Mouse (Mus musculus) heart, postnatal 0 days (tissue): ENCODE results near the gene Arhgef33. TPM values are rescaled to one million over a fixed set of nuclear protein-coding genes. Genes with fewer than 3 reads are reported as not detected.
"Not testable (repeated sequence)": the region's sequence is repeated elsewhere in the genome, so short reads cannot be mapped to it uniquely, and the experiment has no call there.

Experiments
- ATAC-seq: fragments of 200-750 bp; cut with Nextera tagmentation; 2 replicates; pipeline ENCODE4 v1.8.0; 2017; ENCODE audit warnings: low read depth, moderate number of reproducible peaks, moderate library complexity; ENCODE audit not compliant: insufficient read depth
- DNase-seq: peaks from one replicate; pipeline ENCODE4 v3.0.0-alpha.2; 2016; ENCODE audit warnings: low spot score
- H3K27ac ChIP-seq: fragments of 300-500 bp; sonication (generic); 2 replicates; pipeline ENCODE4 v1.5.1; 2014; ENCODE audit warnings: low read depth, mild to moderate bottlenecking
- H3K27me3 ChIP-seq: fragments of 300-500 bp; sonication (generic); 2 replicates; pipeline ENCODE4 v1.6.1; 2014; ENCODE audit warnings: low read length, mixed read lengths; ENCODE audit not compliant: control insufficient read depth, insufficient read depth
- H3K36me3 ChIP-seq: fragments of 300-500 bp; sonication (generic); replicated peaks from 2 replicates; pipeline ENCODE4 v1.6.1; 2014; ENCODE audit warnings: low read length, mixed read lengths; ENCODE audit not compliant: control insufficient read depth, insufficient read depth
- H3K4me1 ChIP-seq: fragments of 300-500 bp; sonication (generic); 2 replicates; pipeline ENCODE4 v1.6.1; 2014; ENCODE audit warnings: antibody characterized with exemption; ENCODE audit not compliant: control insufficient read depth, insufficient read depth
- H3K4me2 ChIP-seq: fragments of 300-500 bp; sonication (generic); 2 replicates; pipeline ENCODE4 v1.6.1; 2014; ENCODE audit warnings: low read depth, mild to moderate bottlenecking, low read length, moderate library complexity
- H3K4me3 ChIP-seq: fragments of 300-500 bp; sonication (generic); 2 replicates; pipeline ENCODE4 v1.5.1; 2014; ENCODE audit warnings: low read depth, low read length
- H3K9ac ChIP-seq: fragments of 300-500 bp; sonication (generic); replicated peaks from 2 replicates; pipeline ENCODE4 v1.6.1; 2014; ENCODE audit warnings: low read depth, low read length, mixed read lengths
- H3K9me3 ChIP-seq: fragments of 300-500 bp; sonication (generic); replicated peaks from 2 replicates; pipeline ENCODE4 v1.6.1; 2016; ENCODE audit warnings: low read length; ENCODE audit not compliant: control insufficient read depth
- CTCF ChIP-seq: IDR thresholded peaks from 2 replicates; pipeline ENCODE4 v1.5.1; 2016; ENCODE audit warnings: antibody characterized with exemption, control low read depth, low read depth
- EP300 ChIP-seq: IDR thresholded peaks from 2 replicates; pipeline ENCODE4 v1.6.1; 2016; ENCODE audit warnings: antibody characterized with exemption, low read depth
- WGBS: fragments of 180-500 bp; shearing (Covaris S2); extraction: QIAGEN DNeasy Blood & Tissue Kit; methylation state at CpG from one replicate; pipeline ENCODE4 v1.1.7; 2014; 5-methylcytosine and 5-hydroxymethylcytosine counted together
- polyA plus RNA-seq: library from polyadenylated mRNA; unstranded; fragments of >200 nt; fragmentation: Nextera tagmentation; extraction: Ambion mirVana; gene quantifications from 2 replicates; pipeline ENCODE4 v1.2.1, GENCODE M21; 2015
- total RNA-seq: library from RNA; depleted of rRNA; stranded (reverse); fragments of >200 nt; gene quantifications from 2 replicates; pipeline ENCODE4 v1.2.3, GENCODE M21; 2014; ENCODE audit warnings: low replicate concordance; rRNA removed

Gene Arhgef33
- total RNA-seq = not detected in 2 replicates
- 0.86 and 2.0 TPM in 2 replicates for polyA plus RNA-seq

DNA sequence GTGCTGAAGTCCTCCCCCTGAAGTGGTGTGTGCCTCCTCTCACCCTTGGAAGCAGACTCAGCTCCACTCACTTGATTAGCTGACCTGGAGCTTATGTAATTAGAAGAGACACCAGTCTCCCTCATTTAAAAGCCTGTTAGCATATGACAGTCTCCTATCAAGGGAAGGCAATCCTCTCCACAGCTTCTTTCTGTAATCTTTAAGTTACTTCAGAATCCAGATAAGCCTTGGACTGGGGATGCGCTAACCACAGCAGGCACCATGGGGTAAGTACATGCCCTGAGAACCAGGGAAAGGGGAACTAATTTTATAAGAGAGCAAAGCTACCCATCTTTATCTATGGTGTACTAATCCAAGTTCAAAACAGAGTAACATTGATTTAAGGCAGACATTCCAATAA is at the start of gene Arhgef33:
Gene Arhgef33 (plus strand): TSS at position 157 of the 400 bp plus-strand sequence.
- 72% methylated on average over 1 of the region's 1 CpGs for WGBS
- DNase-seq (no peak), ATAC-seq (no peak)
- H3K9ac ChIP-seq = no peak within 1 kb of the TSS
- no peak within 1 kb of the TSS for H3K4me3 ChIP-seq
- H3K36me3 ChIP-seq = no peaks in the 10 kb centered on the region
- TF ChIP-seq CTCF (no peak), EP300 (no peak)
- no peak within 1 kb of the TSS for H3K27ac ChIP-seq
- no peak within 1 kb of the TSS for H3K4me2 ChIP-seq
- no peaks in the 10 kb centered on the region for H3K9me3 ChIP-seq
- H3K4me1 ChIP-seq = peaks cover 9% of the 10 kb centered on the region; the same call in 1 of the 2 replicates
- H3K27me3 ChIP-seq = no peaks in the 10 kb centered on the region

DNA sequence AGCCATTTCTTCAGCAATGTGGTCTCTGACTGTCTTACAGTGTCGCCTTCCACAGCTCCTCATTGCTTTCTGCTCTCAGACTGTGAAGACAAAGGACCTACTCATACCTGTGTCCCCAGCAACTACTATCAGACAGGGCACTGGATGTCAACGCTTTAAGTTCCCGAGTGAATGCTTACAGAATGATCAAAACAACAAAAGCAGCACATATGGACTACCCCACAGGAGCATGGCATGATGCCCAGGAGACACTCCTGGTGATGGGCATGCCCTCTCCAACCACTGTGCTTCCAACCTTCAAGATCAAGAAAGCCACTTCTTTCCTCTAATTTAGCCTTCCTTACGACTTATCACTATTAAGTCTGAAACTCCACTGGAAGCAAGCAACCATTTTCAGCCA is 40.1 kb upstream of the Arhgef33 start:
- TF ChIP-seq CTCF = no peak
- no peak for TF ChIP-seq EP300
- ATAC-seq (no peak), DNase-seq (no peak)
- no peak overlapping the region for H3K4me3 ChIP-seq
- H3K9ac ChIP-seq = no peak overlapping the region
- H3K36me3 ChIP-seq = peaks cover 75% of the 10 kb centered on the region
- no peak overlapping the region for H3K4me2 ChIP-seq
- H3K27me3 ChIP-seq = no peaks in the 10 kb centered on the region
- H3K4me1 ChIP-seq = no peaks in the 10 kb centered on the region
- no peaks in the 10 kb centered on the region for H3K9me3 ChIP-seq
- H3K27ac ChIP-seq = no peak overlapping the region
- whole genome bisulfite sequencing = 89% methylated on average over 4 of the region's 4 CpGs

DNA sequence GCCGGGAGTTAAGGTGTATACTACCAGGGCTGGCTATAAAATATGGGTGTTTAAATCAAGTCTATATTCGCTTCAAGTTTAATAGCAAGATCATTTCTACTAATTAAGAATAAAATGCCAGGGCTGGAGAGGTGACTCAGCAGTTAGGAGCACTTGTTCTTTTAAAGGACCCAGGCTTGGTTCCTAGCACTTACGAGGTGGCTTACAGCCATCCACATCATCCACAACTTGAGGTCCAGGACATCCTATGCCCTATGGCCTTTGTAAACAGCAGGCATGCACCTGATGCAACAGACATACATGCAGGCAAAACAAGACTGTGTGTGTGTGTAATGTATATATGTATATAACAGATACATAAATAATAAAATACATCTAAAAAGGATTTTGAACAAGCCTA is 39.1 kb upstream of the Arhgef33 start:
- no peak overlapping the region for H3K4me2 ChIP-seq
- 94% methylated on average over 3 of the region's 3 CpGs for WGBS

DNA sequence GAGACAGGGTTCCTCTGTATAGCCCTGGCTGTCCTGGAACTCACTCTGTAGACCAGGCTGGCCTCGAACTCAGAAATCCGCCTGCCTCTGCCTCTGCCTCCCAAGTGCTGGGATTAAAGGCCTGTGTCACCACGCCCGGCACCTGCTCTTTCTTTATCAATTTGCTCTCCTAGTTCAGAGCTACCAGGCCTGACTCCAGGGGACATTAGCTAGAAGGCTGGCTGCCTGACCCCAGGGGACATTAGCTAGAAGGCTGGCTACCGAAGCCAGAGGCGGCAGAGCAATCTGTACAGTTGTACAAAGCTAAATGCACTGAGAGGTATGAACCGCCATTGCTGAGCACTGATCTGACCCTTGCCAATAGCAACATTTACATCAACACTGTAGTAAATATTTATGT is 36.6 kb upstream of the Arhgef33 start:
- H3K4me1 ChIP-seq, H3K4me3 ChIP-seq: not testable (repeated sequence)
- WGBS = 92% methylated on average over 7 of the region's 7 CpGs

More for the DNA sequence above, 39.1 kb upstream of the Arhgef33 start:
- no peaks in the 10 kb centered on the region for H3K9me3 ChIP-seq
- H3K27me3 ChIP-seq = no peaks in the 10 kb centered on the region
- no peak overlapping the region for H3K9ac ChIP-seq
- peaks cover 76% of the 10 kb centered on the region for H3K36me3 ChIP-seq
- no peak overlapping the region for H3K27ac ChIP-seq
- no peaks in the 10 kb centered on the region for H3K4me1 ChIP-seq
- no peak overlapping the region for H3K4me3 ChIP-seq
- no peak for TF ChIP-seq EP300
- no peak for TF ChIP-seq CTCF
- ATAC-seq = no peak
- no peak for DNase-seq

DNA sequence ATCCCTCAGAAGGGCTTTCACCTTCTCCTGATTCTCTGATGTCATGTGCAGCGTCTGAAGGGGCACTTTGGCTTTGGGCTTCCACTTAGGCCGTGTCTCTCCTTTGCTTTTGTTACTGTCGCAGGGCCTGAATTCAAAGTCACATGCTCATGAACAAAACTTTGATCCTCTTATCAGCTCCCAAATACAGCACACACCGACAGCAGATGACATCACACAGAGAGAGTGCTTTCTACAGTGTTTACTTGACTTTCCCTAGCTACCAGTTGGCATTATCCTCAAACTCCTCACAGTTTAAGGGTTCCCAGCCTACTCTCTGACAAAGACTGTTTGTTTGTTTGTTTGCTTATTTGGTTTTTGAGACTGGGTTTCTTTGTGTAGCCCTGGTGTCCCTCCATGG is 29.0 kb upstream of the Arhgef33 start:
- H3K4me1 ChIP-seq = no peaks in the 10 kb centered on the region
- 45% methylated on average over 4 of the region's 4 CpGs for WGBS
- H3K27me3 ChIP-seq = no peaks in the 10 kb centered on the region
- no peak for ATAC-seq
- no peak overlapping the region for H3K4me2 ChIP-seq
- no peak for TF ChIP-seq CTCF
- no peak for TF ChIP-seq EP300
- H3K27ac ChIP-seq = no peak overlapping the region
- H3K9me3 ChIP-seq = no peaks in the 10 kb centered on the region
- no peak overlapping the region for H3K4me3 ChIP-seq
- H3K9ac ChIP-seq = no peak overlapping the region
- no peak for DNase-seq
- peaks cover 59% of the 10 kb centered on the region for H3K36me3 ChIP-seq

More for the DNA sequence above, 36.6 kb upstream of the Arhgef33 start:
- not testable (repeated sequence) for ATAC-seq, H3K4me2 ChIP-seq, H3K9me3 ChIP-seq, H3K27ac ChIP-seq, DNase-seq, H3K27me3 ChIP-seq, H3K9ac ChIP-seq
- peaks cover 72% of the 10 kb centered on the region for H3K36me3 ChIP-seq

DNA sequence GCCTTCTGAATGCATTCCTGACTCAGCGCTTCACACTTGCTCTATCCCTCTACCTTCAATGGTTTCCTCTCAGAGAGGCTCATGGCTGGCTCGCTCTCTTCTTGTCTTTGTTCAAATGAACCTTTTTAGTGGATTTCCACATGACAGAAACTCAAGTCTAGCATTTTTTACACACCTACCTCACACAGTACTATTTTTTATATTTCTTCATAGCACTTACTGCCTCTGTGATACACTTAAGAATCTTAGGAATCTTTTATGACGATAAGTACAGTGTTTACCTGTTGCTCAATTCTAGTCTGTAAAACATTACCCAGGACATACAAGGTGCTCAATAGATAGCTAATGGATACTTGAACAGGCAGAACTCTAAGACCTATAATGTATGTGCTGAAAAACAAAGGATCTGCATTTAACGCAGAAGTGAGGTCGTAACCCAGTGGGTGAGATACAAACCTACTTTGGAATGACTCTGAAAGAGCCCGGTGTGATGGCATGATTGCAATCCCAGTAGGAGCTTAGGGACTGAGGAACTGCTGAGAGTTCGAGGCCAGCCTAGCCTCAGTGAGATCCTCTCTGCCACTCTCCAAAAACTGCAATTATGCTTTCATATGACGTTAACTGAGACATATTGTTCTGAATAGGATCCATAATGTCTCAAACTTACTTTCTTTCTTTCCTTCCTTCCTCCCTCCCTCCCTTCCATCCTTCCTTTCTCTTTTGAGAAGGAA is 27.7 kb upstream of the Arhgef33 start:
- H3K27me3 ChIP-seq = no peaks in the 10 kb centered on the region
- no peak overlapping the region for H3K4me2 ChIP-seq
- H3K4me1 ChIP-seq = no peaks in the 10 kb centered on the region
- H3K9ac ChIP-seq = no peak overlapping the region
- H3K36me3 ChIP-seq = peaks cover 50% of the 10 kb centered on the region
- ATAC-seq (no peak), DNase-seq (no peak)
- WGBS = 92% methylated on average over 8 of the region's 8 CpGs
- H3K27ac ChIP-seq = no peak overlapping the region
- H3K4me3 ChIP-seq = no peak overlapping the region
- TF ChIP-seq EP300 = no peak
- TF ChIP-seq CTCF = no peak
- H3K9me3 ChIP-seq = no peaks in the 10 kb centered on the region
